Mouse (Mus musculus) heart, embryonic 12.5 days (tissue): ENCODE data around the gene Grb14. TPM values are rescaled to one million over a fixed set of nuclear protein-coding genes. Genes with fewer than 3 reads are reported as not detected.

ENCODE experiments used
- ATAC-seq: fragments of 200-750 bp; cut with Nextera tagmentation; 2 replicates; pipeline ENCODE4 v1.8.0; 2017; ENCODE audit warnings: moderate TSS enrichment, moderate library complexity; ENCODE audit not compliant: insufficient number of reproducible peaks, low FRiP score
- H3K27ac ChIP-seq: fragments of 300-500 bp; sonication (generic); 2 replicates; pipeline ENCODE4 v1.5.1; 2016; ENCODE audit warnings: mild to moderate bottlenecking, moderate library complexity; ENCODE audit not compliant: poor library complexity, severe bottlenecking
- H3K27me3 ChIP-seq: fragments of 300-500 bp; sonication (generic); replicated peaks from 2 replicates; pipeline ENCODE4 v1.6.1; 2016; ENCODE audit warnings: mild to moderate bottlenecking, moderate library complexity
- H3K36me3 ChIP-seq: fragments of 300-500 bp; sonication (generic); 2 replicates; pipeline ENCODE4 v1.6.1; 2016; ENCODE audit warnings: mild to moderate bottlenecking, moderate library complexity
- H3K4me1 ChIP-seq: fragments of 300-500 bp; sonication (generic); replicated peaks from 2 replicates; pipeline ENCODE4 v1.6.1; 2016; ENCODE audit warnings: mild to moderate bottlenecking
- H3K4me2 ChIP-seq: fragments of 300-500 bp; sonication (generic); 2 replicates; pipeline ENCODE4 v1.6.1; 2016; ENCODE audit warnings: mild to moderate bottlenecking, moderate library complexity
- H3K4me3 ChIP-seq: fragments of 300-500 bp; sonication (generic); 2 replicates; pipeline ENCODE4 v1.5.1; 2016; ENCODE audit warnings: mild to moderate bottlenecking
- H3K9ac ChIP-seq: fragments of 300-500 bp; sonication (generic); 2 replicates; pipeline ENCODE4 v1.6.1; 2016; ENCODE audit warnings: mild to moderate bottlenecking, moderate library complexity
- H3K9me3 ChIP-seq: fragments of 300-500 bp; sonication (generic); replicated peaks from 2 replicates; pipeline ENCODE4 v1.6.1; 2016; ENCODE audit warnings: mild to moderate bottlenecking, moderate library complexity
- WGBS: fragments of 180-500 bp; shearing (Covaris S2); methylation state at CpG from one replicate; pipeline ENCODE4 v1.1.7; 2016; 5-methylcytosine and 5-hydroxymethylcytosine counted together
- polyA plus RNA-seq: library from polyadenylated mRNA; unstranded; fragments of >200 nt; fragmentation: Nextera tagmentation; extraction: Ambion mirVana; gene quantifications from 2 replicates; pipeline ENCODE4 v1.2.1, GENCODE M21; 2016

Grb14 gene
- polyA plus RNA-seq, 1 experiment from 2014 or later: 64.6 TPM

DNA sequence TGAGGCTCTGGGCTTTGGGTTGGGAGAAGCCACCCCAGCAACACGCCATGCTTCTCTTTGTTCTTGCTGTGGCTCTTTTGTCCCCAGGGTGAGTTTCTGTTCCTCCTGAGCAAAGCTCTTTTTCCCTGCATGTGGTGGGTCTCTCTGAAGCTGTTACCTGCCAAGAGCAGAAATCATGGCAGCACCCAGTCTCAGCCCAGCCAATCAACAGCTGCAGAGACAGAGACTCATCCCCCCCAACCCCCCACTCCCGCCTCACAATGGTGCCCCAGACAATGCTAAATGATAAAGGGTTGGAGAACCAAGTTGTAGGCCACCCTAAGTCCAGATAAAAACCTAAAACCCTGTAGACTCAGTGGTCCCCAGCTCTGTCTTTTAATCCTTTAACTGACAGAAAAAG is 75.6 kb downstream of the Grb14 start:
- H3K9me3 ChIP-seq: no peaks in the 10 kb centered on the region
- H3K27ac ChIP-seq: no peak overlapping the region
- H3K27me3 ChIP-seq: no peaks in the 10 kb centered on the region
- 0 out of 2 replicates have a peak, but pooled peaks cover 2% of the 10 kb centered on the region for H3K36me3 ChIP-seq
- H3K4me3 ChIP-seq: no peak overlapping the region
- no peak overlapping the region for H3K9ac ChIP-seq
- no peak overlapping the region for H3K4me2 ChIP-seq
- no peak for ATAC-seq
- no peaks in the 10 kb centered on the region for H3K4me1 ChIP-seq
- 55% methylated on average over 2 of the region's 2 CpGs for WGBS

DNA sequence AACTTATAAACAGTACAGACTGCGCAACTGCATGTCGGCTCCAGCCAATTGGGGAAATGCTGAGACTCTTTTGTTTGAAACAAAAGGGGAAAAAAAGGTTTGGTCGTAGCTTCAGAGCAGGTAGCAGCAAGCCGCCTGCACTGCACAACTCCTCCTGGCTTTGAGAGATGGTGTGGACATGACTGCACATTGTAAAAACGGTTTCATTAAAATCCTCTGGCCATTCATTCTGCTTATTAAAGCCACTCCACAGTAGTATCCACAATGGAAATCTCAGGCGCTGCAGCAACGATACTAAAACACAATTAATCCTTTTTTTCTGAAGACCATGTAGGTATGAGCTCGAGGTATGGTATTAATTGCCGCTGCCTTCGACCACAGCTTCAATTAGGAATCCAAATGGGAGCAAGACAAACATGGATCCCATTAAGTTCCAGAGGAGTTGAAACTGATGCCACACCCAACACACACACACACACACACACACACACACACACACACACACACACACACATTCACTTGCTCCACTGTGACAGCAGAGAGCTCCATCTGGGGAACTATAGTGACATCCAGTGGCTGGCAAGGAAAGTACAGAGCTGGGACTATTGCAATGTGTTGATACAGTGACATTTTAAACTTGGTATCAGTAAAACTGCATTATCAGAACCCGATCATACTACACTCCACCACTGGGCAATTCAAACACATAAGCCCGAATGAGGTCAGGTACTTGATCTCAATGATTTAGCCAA is 76.2 kb downstream of the Grb14 start:
- no peak; the same call in 1 of the 2 replicates for ATAC-seq
- no peak overlapping the region for H3K4me2 ChIP-seq
- H3K27ac ChIP-seq: no peak overlapping the region

DNA sequence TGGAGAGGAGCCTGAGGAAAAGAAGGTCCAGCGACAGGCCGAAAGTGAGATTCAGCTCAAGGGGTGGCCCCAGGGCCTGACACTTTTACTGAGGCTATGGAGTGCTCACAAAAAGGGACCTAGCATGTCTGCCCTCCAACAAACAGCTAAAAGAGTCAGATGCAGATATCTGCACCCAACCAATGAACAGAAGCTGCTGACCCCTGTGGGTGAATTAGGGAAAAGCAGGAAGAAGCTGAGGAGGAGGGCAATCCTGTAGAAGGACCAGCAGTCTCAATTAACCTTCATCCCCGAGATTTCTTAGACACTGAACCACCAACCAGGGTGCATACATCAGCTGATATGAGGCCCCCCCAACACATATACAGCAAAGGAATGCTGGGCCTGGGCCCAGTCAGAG is 77.3 kb downstream of the Grb14 start:
- no peak for ATAC-seq
- Histone ChIP-seq H3K27ac (no peak overlapping the region), H3K36me3 (no peaks in the 10 kb centered on the region), H3K27me3 (no peaks in the 10 kb centered on the region), H3K9ac (no peak overlapping the region), H3K4me3 (no peak overlapping the region), H3K4me2 (no peak overlapping the region), H3K4me1 (no peaks in the 10 kb centered on the region), H3K9me3 (no peaks in the 10 kb centered on the region)
- 62% methylated on average over 3 of the region's 3 CpGs for WGBS

More for the DNA sequence above, 76.2 kb downstream of the Grb14 start:
- whole genome bisulfite sequencing: 77% methylated on average over 12 of the region's 12 CpGs
- H3K36me3 ChIP-seq: 0 out of 2 replicates have a peak, but pooled peaks cover 2% of the 10 kb centered on the region
- H3K9ac ChIP-seq: no peak overlapping the region
- no peaks in the 10 kb centered on the region for H3K9me3 ChIP-seq
- no peaks in the 10 kb centered on the region for H3K4me1 ChIP-seq
- no peak overlapping the region for H3K4me3 ChIP-seq
- no peaks in the 10 kb centered on the region for H3K27me3 ChIP-seq

DNA sequence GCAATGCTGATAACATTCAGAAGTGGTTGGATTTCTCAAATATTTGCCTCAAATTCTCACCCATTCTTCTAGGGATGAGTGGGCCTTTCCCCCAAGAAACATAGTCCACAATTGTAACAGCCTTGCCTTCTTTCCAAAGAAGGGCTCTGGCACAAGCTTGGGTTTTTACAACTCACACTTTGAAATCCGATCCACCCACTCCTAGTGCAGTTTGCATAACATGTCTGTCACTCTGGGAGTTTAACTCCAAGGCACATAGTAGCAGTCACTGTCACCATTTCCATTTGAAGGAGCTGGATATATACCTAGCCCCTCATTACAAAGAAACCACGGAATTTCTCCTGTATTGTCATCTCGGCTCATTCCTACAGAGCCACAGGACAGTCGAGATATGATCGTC is 103.9 kb downstream of the Grb14 start:
- no peak overlapping the region for H3K9ac ChIP-seq
- H3K4me3 ChIP-seq: no peak overlapping the region
- no peaks in the 10 kb centered on the region; the same call in 1 of the 2 replicates for H3K36me3 ChIP-seq
- H3K9me3 ChIP-seq: no peaks in the 10 kb centered on the region
- no peaks in the 10 kb centered on the region for H3K27me3 ChIP-seq
- no peak overlapping the region for H3K4me2 ChIP-seq
- no peak overlapping the region for H3K27ac ChIP-seq
- WGBS: 33% methylated on average over 5 of the region's 5 CpGs
- ATAC-seq: no peak
- H3K4me1 ChIP-seq: peaks cover 10% of the 10 kb centered on the region

DNA sequence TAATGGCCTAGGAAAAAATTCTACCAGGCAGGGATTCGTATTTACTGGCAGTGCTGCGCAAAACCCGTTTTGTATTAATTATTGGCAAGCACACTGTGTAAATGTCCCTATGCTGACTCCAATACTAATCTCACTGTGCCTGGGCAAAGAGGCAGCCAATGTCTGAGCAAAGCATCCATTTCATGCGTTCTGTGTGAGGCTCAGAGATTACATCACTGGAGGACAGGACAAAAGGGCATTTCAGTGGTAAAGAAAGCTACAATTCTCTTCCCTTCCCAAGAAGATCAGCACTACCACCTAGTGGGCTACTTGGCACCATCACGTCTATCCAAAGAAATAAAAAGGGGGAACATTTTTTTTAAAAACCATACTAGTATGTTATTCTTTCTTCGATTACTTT is 109.3 kb downstream of the Grb14 start:
- no peak for ATAC-seq
- H3K9me3 ChIP-seq: no peaks in the 10 kb centered on the region
- no peak overlapping the region for H3K4me2 ChIP-seq
- no peaks in the 10 kb centered on the region for H3K4me1 ChIP-seq
- H3K27ac ChIP-seq: no peak overlapping the region
- no peaks in the 10 kb centered on the region for H3K27me3 ChIP-seq
- WGBS: 56% methylated on average over 6 of the region's 6 CpGs
- H3K36me3 ChIP-seq: 0 out of 2 replicates have a peak, but pooled peaks cover 2% of the 10 kb centered on the region
- no peak overlapping the region for H3K9ac ChIP-seq
- no peak overlapping the region for H3K4me3 ChIP-seq

DNA sequence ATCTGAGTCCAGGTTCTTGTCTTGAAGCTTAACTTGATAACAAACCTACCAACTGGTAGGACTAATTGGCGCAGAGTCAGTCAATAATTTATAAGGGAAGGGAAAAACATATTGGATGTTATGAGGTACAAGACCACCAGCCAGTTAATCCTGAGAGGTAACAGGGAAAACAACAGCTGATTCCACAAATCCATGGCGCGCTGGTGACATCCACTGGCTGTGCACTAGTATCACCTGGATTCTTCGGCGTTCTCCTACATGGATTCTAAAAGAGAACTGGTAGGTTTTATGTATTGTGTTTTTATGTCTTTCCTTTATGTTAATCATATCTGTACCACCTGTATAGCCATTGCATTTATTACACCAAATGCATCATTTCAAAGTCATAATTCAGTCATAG is 119.9 kb downstream of the Grb14 start:
- no peak overlapping the region for H3K9ac ChIP-seq
- H3K4me3 ChIP-seq: no peak overlapping the region
- no peaks in the 10 kb centered on the region for H3K36me3 ChIP-seq
- ATAC-seq: no peak
- H3K9me3 ChIP-seq: no peaks in the 10 kb centered on the region
- 75% methylated on average over 5 of the region's 5 CpGs for WGBS
- H3K4me1 ChIP-seq: no peaks in the 10 kb centered on the region
- no peak overlapping the region for H3K27ac ChIP-seq
- no peaks in the 10 kb centered on the region for H3K27me3 ChIP-seq
- no peak overlapping the region for H3K4me2 ChIP-seq

DNA sequence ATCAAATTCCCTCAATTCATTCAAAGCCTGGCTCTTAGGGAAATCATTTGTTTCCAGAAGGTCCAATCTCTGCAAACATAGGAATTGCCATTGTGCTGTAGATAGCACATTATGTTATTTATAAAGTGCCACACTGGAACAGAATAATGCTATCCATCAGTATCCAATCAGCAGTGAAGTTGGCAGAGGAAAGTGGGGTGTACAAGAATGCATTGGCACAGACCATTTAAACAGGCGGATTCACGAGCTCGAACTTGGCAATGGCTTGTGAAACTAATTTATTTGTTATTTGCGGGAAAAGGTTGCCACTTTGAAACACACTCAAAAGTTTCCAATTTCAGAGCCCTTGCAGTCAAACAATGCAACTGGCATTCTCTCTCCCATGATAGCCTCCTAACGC is 126.9 kb downstream of the Grb14 start:
- 85% methylated on average over 5 of the region's 5 CpGs for WGBS
- no peak for ATAC-seq
- Histone ChIP-seq H3K27ac (no peak overlapping the region), H3K36me3 (no peaks in the 10 kb centered on the region), H3K4me3 (no peak overlapping the region), H3K9me3 (no peaks in the 10 kb centered on the region), H3K4me2 (no peak overlapping the region), H3K27me3 (no peaks in the 10 kb centered on the region), H3K4me1 (no peaks in the 10 kb centered on the region), H3K9ac (no peak overlapping the region)

DNA sequence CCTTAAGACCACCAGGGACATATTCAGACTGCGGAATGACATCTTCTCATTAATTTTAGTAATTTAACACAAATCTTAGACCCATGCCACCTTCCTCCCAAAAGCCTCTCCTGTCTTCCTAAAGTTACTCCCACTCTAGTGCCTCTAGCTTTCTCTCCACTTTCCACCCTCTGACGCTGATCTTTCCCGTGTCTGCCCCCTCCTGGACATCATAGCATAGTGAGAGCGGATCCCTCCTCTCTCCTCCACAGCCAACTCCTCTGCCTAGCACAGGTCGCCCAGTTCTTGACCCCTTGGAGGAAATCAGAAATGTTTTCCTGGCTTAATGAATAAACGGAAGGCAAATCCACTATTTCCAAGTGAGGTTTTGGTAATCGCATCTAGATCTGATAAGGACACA is 131.6 kb downstream of the Grb14 start:
- ATAC-seq: no peak
- Histone ChIP-seq H3K9ac (no peak overlapping the region), H3K4me1 (no peaks in the 10 kb centered on the region), H3K27ac (no peak overlapping the region), H3K4me3 (no peak overlapping the region), H3K9me3 (no peaks in the 10 kb centered on the region), H3K27me3 (no peaks in the 10 kb centered on the region), H3K36me3 (no peaks in the 10 kb centered on the region), H3K4me2 (no peak overlapping the region)
- 55% methylated on average over 7 of the region's 7 CpGs for WGBS

DNA sequence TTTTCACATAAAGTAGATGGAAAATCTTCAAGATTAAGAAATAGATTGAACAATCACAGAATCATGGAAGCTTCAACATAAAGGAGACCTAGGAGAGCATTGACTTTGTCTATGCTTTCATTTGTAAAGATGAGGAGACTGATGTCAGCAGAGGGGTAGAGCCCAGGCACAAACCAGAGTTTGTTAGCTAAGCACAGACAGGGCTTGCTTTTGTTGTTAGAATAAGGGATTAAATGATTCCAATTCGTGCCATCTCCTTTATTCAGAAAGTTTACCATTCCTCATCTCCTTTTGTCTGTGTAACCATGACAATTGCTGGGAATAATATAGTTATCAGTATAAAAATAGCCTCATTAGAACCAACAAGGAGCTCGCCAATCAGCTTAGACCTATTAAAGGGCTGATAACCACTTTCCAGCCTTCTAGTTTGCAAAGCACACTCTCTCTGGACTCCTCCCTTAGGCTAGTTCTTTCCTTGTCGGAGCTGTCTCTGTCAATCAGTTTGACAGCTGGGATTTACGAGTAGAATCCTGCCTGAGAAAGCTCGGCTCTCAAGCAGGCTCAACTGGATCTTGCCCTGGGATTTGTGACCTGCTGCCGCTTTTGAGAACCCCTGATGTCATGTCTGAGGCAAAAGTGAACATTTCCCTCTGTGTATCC is 137.6 kb downstream of the Grb14 start:
- Histone ChIP-seq H3K4me2 (peak overlapping the region; percentile 34; the same call in 1 of the 2 replicates), H3K9me3 (no peaks in the 10 kb centered on the region), H3K27ac (no peak overlapping the region; the same call in 1 of the 2 replicates), H3K4me1 (peaks cover 7% of the 10 kb centered on the region; the same call in 1 of the 2 replicates), H3K27me3 (no peaks in the 10 kb centered on the region), H3K36me3 (no peaks in the 10 kb centered on the region), H3K9ac (no peak overlapping the region), H3K4me3 (no peak overlapping the region)
- ATAC-seq: no peak
- WGBS: 29% methylated on average over 6 of the region's 6 CpGs

DNA sequence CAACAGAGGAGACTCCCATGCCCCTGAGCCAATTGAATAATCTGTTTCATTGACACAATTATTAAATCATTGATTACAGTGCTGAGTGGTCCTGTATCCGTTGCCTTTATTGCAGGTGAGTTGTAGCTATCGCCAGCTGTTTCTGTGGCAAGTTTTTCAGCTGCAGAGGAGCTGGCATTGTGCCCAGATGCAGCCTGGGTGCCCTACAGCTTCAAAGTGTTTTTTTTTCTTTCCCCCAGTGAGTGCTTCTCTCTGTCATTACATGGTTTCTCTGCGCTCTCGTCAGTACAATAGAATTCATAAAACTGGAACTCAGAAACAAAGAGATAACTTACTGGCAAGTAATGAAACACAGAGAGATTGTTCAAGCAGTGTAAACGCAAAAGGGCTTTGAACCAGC is 139.1 kb downstream of the Grb14 start:
- Histone ChIP-seq H3K9me3 (no peaks in the 10 kb centered on the region), H3K9ac (no peak overlapping the region), H3K36me3 (no peaks in the 10 kb centered on the region), H3K4me3 (no peak overlapping the region), H3K4me2 (no peak overlapping the region), H3K27me3 (no peaks in the 10 kb centered on the region), H3K4me1 (peaks cover 7% of the 10 kb centered on the region; the same call in 1 of the 2 replicates), H3K27ac (no peak overlapping the region)
- ATAC-seq: no peak
- WGBS: 39% methylated on average over 5 of the region's 5 CpGs

DNA sequence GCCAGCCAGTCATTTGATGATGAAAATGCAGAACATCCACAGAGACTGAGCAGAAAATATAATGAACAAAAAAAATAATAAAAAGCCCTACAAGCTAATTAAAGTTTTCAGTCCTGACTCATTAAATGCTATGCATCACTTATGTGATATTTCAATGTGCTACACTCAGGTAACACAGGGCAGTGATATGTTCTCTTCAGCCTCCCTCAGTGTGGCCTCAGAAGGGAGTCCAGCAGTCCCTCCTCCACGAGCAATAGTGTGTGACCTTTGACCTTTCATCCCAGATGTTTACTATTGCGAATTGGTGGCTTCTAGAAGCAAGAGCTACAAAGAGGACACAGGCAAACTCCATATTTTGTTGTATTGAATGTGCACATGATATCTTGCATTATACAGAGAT is 146.5 kb downstream of the Grb14 start:
- Histone ChIP-seq H3K27ac (no peak overlapping the region), H3K9ac (no peak overlapping the region), H3K4me1 (no peaks in the 10 kb centered on the region), H3K4me3 (no peak overlapping the region), H3K27me3 (no peaks in the 10 kb centered on the region), H3K36me3 (no peaks in the 10 kb centered on the region), H3K9me3 (no peaks in the 10 kb centered on the region), H3K4me2 (no peak overlapping the region)
- WGBS: 35% methylated on average over 2 of the region's 2 CpGs
- ATAC-seq: no peak
